Mouse (Mus musculus) midbrain, embryonic 10.5 days (tissue): ENCODE results near the gene Emd. TPM values are rescaled to one million over a fixed set of nuclear protein-coding genes. Genes with fewer than 3 reads are reported as not detected.

Experiments
- DNase-seq: peaks from one replicate; pipeline ENCODE4 v3.0.0-alpha.2; 2017; ENCODE audit warnings: low spot score
- H3K27ac ChIP-seq: fragments of 300-500 bp; sonication (generic); replicated peaks from 2 replicates; pipeline ENCODE4 v1.5.1; 2016; ENCODE audit warnings: mild to moderate bottlenecking
- H3K27me3 ChIP-seq: fragments of 300-500 bp; sonication (generic); 2 replicates; pipeline ENCODE4 v1.6.1; 2016; ENCODE audit warnings: low read depth, mild to moderate bottlenecking; ENCODE audit not compliant: poor library complexity, severe bottlenecking
- H3K36me3 ChIP-seq: fragments of 300-500 bp; sonication (generic); 2 replicates; pipeline ENCODE4 v1.6.1; 2016; ENCODE audit warnings: mild to moderate bottlenecking, moderate library complexity
- H3K4me1 ChIP-seq: fragments of 300-500 bp; sonication (generic); 2 replicates; pipeline ENCODE4 v1.6.1; 2016
- H3K4me3 ChIP-seq: fragments of 300-500 bp; sonication (generic); 2 replicates; pipeline ENCODE4 v1.5.1; 2016; ENCODE audit warnings: mild to moderate bottlenecking, moderate library complexity
- H3K9me3 ChIP-seq: fragments of 300-500 bp; sonication (generic); replicated peaks from 2 replicates; pipeline ENCODE4 v1.6.1; 2016; ENCODE audit warnings: mild to moderate bottlenecking
- WGBS: fragments of 180-500 bp; shearing (Covaris S2); methylation state at CpG from one replicate; pipeline ENCODE4 v1.1.7; 2016; 5-methylcytosine and 5-hydroxymethylcytosine counted together
- polyA plus RNA-seq: library from polyadenylated mRNA; unstranded; fragments of >200 nt; fragmentation: Nextera tagmentation; extraction: Ambion mirVana; gene quantifications from 2 replicates; pipeline ENCODE4 v1.2.1, GENCODE M21; 2016

The Emd gene
- polyA plus RNA-seq, 1 experiment from 2014 or later: 20.1 TPM

GRCm38 (mm10) chrX:74246693-74247092 is 7.8 kb upstream of the Emd start:
- Histone ChIP-seq H3K4me1 (peaks cover 19% of the 10 kb centered on the region), H3K36me3 (peaks cover 22% of the 10 kb centered on the region), H3K4me3 (peak overlapping the region; percentile 67), H3K27ac (peak overlapping the region; percentile 91), H3K27me3 (no peaks in the 10 kb centered on the region), H3K9me3 (peaks cover 4% of the 10 kb centered on the region; the same call in 1 of the 2 replicates)
- DNase-seq: no peak
- 21% methylated on average over 15 of the region's 15 CpGs for WGBS

- 13% methylated on average over 3 of the region's 3 CpGs for WGBS
- Histone ChIP-seq H3K4me1 (peaks cover 15% of the 10 kb centered on the region), H3K9me3 (peaks cover 4% of the 10 kb centered on the region; the same call in 1 of the 2 replicates), H3K4me3 (0 out of 2 replicates have a peak overlapping the region, but pooled peaks have one; percentile 11), H3K27me3 (no peaks in the 10 kb centered on the region), H3K36me3 (peaks cover 2% of the 10 kb centered on the region), H3K27ac (no peak overlapping the region)
- peak; percentile 58 for DNase-seq
These were observed 5.8 kb upstream of the Emd start for GRCm38 (mm10) chrX:74248651-74249050.

GRCm38 (mm10) chrX:74249615-74250014 is 4.9 kb upstream of the Emd start, which contains the start of gene Flna:
Flna (minus strand) TSS chrX:74249820.
- Histone ChIP-seq H3K9me3 (peaks cover 4% of the 10 kb centered on the region; the same call in 1 of the 2 replicates), H3K36me3 (no peaks in the 10 kb centered on the region), H3K4me1 (peaks cover 8% of the 10 kb centered on the region; the same call in 1 of the 2 replicates), H3K27ac (peak within 1 kb of the TSS; percentile 85), H3K27me3 (no peaks in the 10 kb centered on the region), H3K4me3 (peak within 1 kb of the TSS; percentile 59)
- WGBS: 14% methylated on average over 38 of the region's 38 CpGs
- DNase-seq: peak; percentile 55

DNA sequence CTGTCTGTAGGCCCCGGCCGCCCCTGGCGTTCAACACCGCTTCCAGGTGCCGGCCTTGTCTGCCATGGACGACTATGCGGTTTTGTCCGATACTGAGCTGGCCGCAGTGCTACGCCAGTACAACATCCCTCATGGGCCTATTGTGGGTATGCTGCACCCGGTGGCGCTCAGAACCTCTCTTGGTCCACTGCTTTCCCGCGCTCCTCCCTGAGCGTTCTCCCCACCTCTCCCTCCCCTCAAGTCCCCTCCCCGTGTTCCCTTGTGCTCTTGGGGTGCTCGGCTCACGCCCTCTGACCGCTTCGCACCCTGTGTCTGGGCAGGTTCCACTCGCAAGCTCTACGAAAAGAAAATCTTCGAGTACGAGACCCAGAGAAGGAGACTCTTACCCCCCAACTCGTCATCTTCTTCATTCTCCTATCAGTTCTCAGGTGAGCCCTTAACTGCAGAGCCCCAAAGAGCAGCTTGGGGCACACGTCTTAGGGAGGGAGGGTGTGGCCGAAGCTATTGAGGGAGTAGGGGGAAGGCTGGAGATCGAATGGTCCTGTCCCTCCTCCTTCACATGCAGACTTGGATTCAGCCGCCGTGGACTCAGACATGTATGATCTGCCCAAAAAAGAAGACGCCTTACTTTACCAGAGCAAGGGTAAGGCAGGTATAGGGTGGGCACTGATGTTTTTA is 540 bp downstream of the Emd start:
- Histone ChIP-seq H3K36me3 (peaks cover 27% of the 10 kb centered on the region), H3K4me1 (peaks cover 7% of the 10 kb centered on the region), H3K27ac (peak overlapping the region; percentile 91), H3K4me3 (peak overlapping the region; percentile 70), H3K9me3 (no peaks in the 10 kb centered on the region; the same call in 1 of the 2 replicates), H3K27me3 (no peaks in the 10 kb centered on the region)
- WGBS: 20% methylated on average over 31 of the region's 31 CpGs
- DNase-seq: no peak

GRCm38 (mm10) chrX:74257746-74258145 is 3.3 kb downstream of the Emd start:
- WGBS: 94% methylated on average over 3 of the region's 3 CpGs
- DNase-seq: no peak
- H3K4me1 ChIP-seq: peaks cover 7% of the 10 kb centered on the region
- no peaks in the 10 kb centered on the region for H3K27me3 ChIP-seq
- no peak overlapping the region for H3K27ac ChIP-seq
- H3K36me3 ChIP-seq: peaks cover 30% of the 10 kb centered on the region
- no peaks in the 10 kb centered on the region; the same call in 1 of the 2 replicates for H3K9me3 ChIP-seq
- no peak overlapping the region for H3K4me3 ChIP-seq

- Histone ChIP-seq H3K27ac (peak overlapping the region; percentile 95), H3K4me3 (peak overlapping the region; percentile 66), H3K4me1 (peaks cover 8% of the 10 kb centered on the region; the same call in 1 of the 2 replicates), H3K9me3 (no peaks in the 10 kb centered on the region), H3K27me3 (no peaks in the 10 kb centered on the region), H3K36me3 (peaks cover 12% of the 10 kb centered on the region)
- whole genome bisulfite sequencing: 32% methylated on average over 3 of the region's 3 CpGs
- peak; percentile 20 for DNase-seq
These were observed 15.2 kb downstream of the Emd start for GRCm38 (mm10) chrX:74269736-74270061.

DNA sequence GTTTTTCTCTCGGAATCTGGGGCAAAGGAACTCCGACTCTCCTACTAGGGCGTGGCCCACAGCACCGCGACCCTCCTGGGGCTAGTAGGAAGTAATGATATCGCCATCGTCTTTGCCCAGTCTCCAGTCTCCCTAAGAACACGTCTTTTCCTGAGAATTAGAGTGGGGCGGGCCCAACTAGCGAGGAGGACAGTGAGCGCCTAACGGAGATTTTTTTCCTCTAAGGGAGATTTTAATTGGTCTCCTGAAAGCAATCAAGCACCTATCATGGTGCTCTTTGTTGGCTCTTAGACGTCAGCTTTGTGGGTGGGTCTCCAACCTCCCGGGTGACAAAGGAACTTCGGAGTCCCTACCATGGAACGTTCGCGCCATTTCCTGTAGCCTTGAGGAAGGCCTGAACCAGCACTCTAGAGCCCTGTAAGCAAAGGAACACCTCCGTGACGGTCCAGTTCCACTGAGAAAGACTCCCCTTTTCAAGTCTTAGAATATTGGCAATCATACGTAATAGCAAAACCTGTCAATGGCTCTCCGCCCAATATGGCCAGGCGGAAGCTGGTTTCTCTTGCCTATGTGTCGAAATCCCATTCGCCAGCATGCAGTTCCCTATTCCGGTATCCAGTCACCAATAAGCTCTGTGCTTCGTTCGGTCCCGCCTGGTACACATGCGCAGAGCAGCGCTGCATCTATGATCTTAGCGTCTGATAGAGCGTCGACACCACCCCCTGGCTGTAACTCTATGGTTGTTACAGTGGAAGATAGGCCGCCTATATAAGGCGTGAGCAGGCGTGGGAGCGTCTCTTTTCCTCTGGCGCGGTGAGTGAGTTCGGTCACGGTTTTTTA is 15.8 kb downstream of the Emd start, which contains the start of gene Rpl10:
Gene Rpl10, plus strand, starts transcription at position 751 of the 840 bp plus-strand sequence.
- H3K27ac ChIP-seq: peak within 1 kb of the TSS; percentile 95
- H3K36me3 ChIP-seq: peaks cover 12% of the 10 kb centered on the region
- H3K27me3 ChIP-seq: no peaks in the 10 kb centered on the region
- no peaks in the 10 kb centered on the region for H3K9me3 ChIP-seq
- peak; percentile 89 for DNase-seq
- H3K4me1 ChIP-seq: peaks cover 8% of the 10 kb centered on the region; the same call in 1 of the 2 replicates
- WGBS: 18% methylated on average over 42 of the region's 42 CpGs
- peak within 1 kb of the TSS; percentile 66 for H3K4me3 ChIP-seq

- WGBS: 16% methylated on average over 27 of the region's 27 CpGs
- Histone ChIP-seq H3K9me3 (no peaks in the 10 kb centered on the region), H3K4me1 (peaks cover 8% of the 10 kb centered on the region; the same call in 1 of the 2 replicates), H3K36me3 (peaks cover 12% of the 10 kb centered on the region), H3K27me3 (no peaks in the 10 kb centered on the region), H3K27ac (peak overlapping the region; percentile 95), H3K4me3 (peak overlapping the region; percentile 66)
- peak; percentile 31 for DNase-seq
These were observed 16.5 kb downstream of the Emd start for GRCm38 (mm10) chrX:74270902-74271551.

DNA sequence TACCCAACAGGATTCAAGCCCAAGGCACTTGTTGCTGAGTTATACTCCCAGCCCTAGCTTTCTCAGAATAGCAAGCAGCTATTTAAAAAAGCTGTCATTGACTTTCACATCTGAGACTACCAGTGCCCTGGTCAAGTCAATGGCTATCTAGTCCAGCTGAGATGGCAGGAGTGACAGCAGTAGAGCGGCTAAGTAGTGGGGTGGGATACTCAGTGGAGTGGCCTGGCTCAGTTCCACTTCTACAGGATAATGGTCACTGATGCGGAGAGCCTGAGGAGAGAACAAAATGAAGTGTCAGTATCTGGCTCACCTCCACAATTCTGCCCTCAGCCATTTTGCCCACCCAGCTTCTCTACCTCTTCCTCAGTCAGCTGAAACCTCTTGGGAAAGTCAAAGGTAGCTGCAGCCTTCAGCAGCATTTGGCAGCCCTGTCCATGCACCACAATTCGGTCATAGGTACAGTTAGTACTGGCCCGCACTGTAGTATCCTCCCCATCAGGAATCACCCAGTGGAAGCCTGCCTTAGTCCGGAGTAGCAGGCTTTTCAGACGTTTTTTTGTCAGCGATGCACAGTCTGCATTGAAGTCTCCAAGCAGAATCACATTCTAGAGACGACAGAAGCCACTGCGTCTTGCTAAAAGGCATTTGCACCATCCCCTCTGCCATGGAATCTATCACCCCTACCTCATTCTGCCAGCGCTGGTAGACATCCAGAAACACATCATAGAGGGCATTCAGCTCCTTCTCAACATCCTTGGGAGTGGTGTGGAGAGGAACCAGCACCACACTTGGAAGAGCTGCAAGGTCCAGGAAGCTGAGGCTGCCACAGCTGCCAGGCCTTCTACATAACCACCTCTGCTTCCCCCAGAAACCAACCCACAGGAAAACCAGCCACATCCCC is 19.2 kb downstream of the Emd start:
- Histone ChIP-seq H3K9me3 (no peaks in the 10 kb centered on the region), H3K27ac (no peak overlapping the region), H3K4me1 (peaks cover 8% of the 10 kb centered on the region; the same call in 1 of the 2 replicates), H3K36me3 (peaks cover 12% of the 10 kb centered on the region), H3K27me3 (no peaks in the 10 kb centered on the region), H3K4me3 (no peak overlapping the region)
- peak; percentile 15 for DNase-seq
- 31% methylated on average over 10 of the region's 10 CpGs for WGBS

GRCm38 (mm10) chrX:74277916-74278315 is 23.4 kb downstream of the Emd start:
- DNase-seq: no peak
- Histone ChIP-seq H3K4me1 (peaks cover 10% of the 10 kb centered on the region), H3K36me3 (peaks cover 2% of the 10 kb centered on the region), H3K4me3 (no peak overlapping the region), H3K27me3 (no peaks in the 10 kb centered on the region), H3K27ac (no peak overlapping the region), H3K9me3 (no peaks in the 10 kb centered on the region)
- 71% methylated on average over 8 of the region's 8 CpGs for WGBS

DNA sequence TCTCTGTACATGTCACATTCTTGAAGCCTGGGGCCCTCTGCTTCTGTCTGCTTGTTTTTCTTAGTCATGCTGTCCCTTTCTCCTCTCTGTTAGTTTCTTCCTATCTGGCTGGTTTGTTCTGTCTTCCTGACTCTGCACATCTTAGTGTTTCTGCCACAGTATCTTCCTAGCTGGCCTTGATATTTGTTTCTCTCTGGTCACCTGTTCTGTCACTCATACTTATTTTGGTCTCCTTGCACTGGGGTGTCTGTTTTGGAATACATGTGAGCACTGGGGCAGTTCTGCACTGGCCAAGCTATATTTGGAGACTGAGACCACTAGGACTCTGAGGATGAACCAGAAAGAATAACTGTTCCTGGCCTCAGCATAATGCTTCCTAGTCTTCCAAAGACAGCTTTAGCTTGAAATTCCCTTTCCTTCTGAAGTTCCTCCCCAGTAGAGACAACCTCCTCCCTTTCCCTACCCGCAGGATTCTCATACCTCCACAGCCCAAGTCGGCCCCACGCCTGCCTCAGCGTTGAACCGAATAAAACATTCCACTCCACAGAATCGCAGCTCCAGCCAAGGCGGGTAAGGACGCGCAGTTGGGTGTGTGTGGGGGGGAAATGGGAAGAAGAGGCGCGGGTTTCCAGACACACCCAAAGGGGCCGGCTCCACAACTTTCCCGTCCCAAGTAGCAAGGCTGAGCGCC is 26.7 kb downstream of the Emd start:
- Histone ChIP-seq H3K27ac (peak overlapping the region; percentile 84), H3K9me3 (no peaks in the 10 kb centered on the region), H3K27me3 (no peaks in the 10 kb centered on the region), H3K36me3 (0 out of 2 replicates have a peak, but pooled peaks cover 1% of the 10 kb centered on the region), H3K4me3 (peak overlapping the region; percentile 64), H3K4me1 (peaks cover 20% of the 10 kb centered on the region)
- DNase-seq: no peak
- WGBS: 16% methylated on average over 14 of the region's 14 CpGs
